Mouse (Mus musculus): ENCODE results near the gene Ms4a13. TPM values are rescaled to one million over a fixed set of nuclear protein-coding genes. Genes with fewer than 3 reads are reported as not detected.

Gene Ms4a13
- not detected in 2 replicates for polyA plus RNA-seq (2012; rRNA removed; ENCODE audit: low replicate concordance)

DNA sequence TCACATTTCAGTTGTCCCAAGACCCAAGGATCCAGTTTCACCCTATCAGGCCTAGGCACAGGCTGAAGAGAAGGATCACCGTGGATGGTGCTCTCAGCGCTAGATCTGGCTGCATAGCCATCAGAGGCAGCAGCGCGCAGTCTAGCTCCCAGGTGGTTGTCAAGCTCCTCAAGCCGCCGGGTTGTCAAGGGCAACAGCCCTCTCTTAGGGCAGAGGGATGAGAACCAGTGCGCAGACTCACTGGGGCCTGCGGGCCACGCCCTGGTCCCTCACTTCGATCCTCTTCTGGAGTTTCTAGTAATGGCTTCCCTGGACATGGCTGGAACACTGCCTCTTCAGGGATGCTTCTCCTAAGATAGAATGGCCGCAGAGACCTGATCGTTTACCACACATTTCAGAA, at the start of gene Ms4a13:
Gene Ms4a13, minus strand, starts transcription at position 192 of the 400 bp plus-strand sequence.

DNA sequence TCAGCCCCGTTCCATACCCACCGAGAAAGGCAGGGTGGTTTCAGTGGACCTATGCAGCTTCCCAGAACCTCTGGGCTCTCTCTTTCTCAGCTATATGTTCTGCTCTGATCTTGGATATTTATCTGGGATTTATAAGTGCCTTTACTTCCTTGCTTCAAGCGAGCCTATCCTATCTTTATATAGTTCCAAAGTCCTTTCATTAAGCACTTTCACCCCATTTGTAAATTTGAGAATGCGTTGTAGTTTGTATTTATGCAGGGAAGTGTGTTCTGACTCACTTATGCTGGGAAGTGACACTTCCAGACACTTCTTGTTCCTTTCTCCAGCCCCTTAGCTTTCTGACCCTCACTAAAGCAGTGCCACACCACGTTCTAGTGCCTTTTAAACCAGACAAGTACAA, 35.8 kb upstream of the Ms4a13 start, which contains the start of gene Ms4a12:
Gene Ms4a12, minus strand, starts transcription at position 101 of the 400 bp plus-strand sequence.

DNA sequence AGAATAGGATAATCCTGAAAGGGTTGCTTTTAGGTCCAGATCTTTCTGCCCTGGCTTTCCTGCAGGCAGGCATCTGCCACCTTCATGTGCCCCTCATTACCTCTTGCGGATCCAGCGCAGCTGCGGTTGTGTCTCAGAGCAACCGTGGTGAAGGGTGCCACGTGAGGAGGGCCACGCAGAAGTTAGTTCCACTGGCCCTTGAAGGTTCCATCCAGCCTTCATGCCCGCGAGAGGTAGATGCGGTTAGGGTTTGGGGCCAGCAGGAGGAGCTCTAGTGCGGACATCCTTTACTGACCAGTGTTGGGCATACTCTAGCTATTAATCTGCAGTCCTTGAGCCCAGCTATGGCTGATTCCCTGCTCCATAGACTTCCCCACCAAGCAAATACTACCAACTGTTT, 31.4 kb downstream of the Ms4a13 start, which contains the start of gene 1700025F22Rik:
Gene 1700025F22Rik, minus strand, starts transcription at position 149 of the 400 bp plus-strand sequence.

DNA sequence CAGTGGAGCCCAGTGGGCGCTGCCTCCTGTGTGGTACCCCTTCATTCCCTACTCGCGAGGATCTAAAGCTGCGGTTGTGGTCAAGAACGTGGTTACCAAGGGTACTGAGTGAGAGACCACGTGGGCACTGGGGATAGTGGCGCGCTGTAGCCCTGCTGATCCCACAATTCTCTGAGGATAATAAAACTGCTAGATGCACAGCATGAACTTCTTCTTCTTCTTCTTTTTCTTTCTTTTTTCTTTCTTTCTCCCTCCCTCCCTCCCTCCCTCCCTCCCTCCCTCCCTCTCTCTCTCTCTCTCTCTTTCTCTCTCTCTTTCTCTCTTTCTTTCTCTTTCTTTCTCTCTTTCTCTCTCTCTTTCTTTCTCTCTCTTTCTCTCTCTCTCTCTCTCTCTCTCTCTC, 65.8 kb downstream of the Ms4a13 start, which contains the start of gene 1700017D01Rik:
Gene 1700017D01Rik, minus strand, starts transcription at position 101 of the 400 bp plus-strand sequence.

Other genes starting within 250 kb of the Ms4a13 start
- 7.2 and 9.0 TPM in 2 replicates for gene Ccdc86, start 247.5 kb downstream of the Ms4a13 start, polyA plus RNA-seq (2012; rRNA removed; ENCODE audit: low replicate concordance)
- gene Ms4a10, start 222.1 kb downstream of the Ms4a13 start, polyA plus RNA-seq (2012; rRNA removed; ENCODE audit: low replicate concordance): not detected in 2 replicates
- gene Ms4a15, start 203.5 kb downstream of the Ms4a13 start, polyA plus RNA-seq (2012; rRNA removed; ENCODE audit: low replicate concordance): 0.36 TPM in 1 of 2 replicates, not detected in the other
- not detected in 2 replicates for gene Ms4a18, start 178.7 kb downstream of the Ms4a13 start, polyA plus RNA-seq (2012; rRNA removed; ENCODE audit: low replicate concordance)
- 6.6 and 18.8 TPM in 2 replicates for gene Ms4a8a, start 115.6 kb downstream of the Ms4a13 start, polyA plus RNA-seq (2012; rRNA removed; ENCODE audit: low replicate concordance)
- gene 1700017D01Rik, start 65.9 kb downstream of the Ms4a13 start, polyA plus RNA-seq (2012; rRNA removed; ENCODE audit: low replicate concordance): not detected in 2 replicates
- gene 1700025F22Rik, start 31.4 kb downstream of the Ms4a13 start, polyA plus RNA-seq (2012; rRNA removed; ENCODE audit: low replicate concordance): not detected in 2 replicates
- gene Ms4a12, start 35.7 kb upstream of the Ms4a13 start, polyA plus RNA-seq (2012; rRNA removed; ENCODE audit: low replicate concordance): not detected in 2 replicates
- gene Ms4a1, start 69.5 kb upstream of the Ms4a13 start, polyA plus RNA-seq (2012; rRNA removed; ENCODE audit: low replicate concordance): 7.6 and 12.1 TPM in 2 replicates
- gene Ms4a5, start 87.1 kb upstream of the Ms4a13 start, polyA plus RNA-seq (2012; rRNA removed; ENCODE audit: low replicate concordance): not detected in 2 replicates
- 0.35 and 1.4 TPM in 2 replicates for gene Ms4a14, start 117.7 kb upstream of the Ms4a13 start, polyA plus RNA-seq (2012; rRNA removed; ENCODE audit: low replicate concordance)
- 2.6 and 8.1 TPM in 2 replicates for gene Ms4a7, start 139.4 kb upstream of the Ms4a13 start, polyA plus RNA-seq (2012; rRNA removed; ENCODE audit: low replicate concordance)
- gene Ms4a4a, start 178.8 kb upstream of the Ms4a13 start, polyA plus RNA-seq (2012; rRNA removed; ENCODE audit: low replicate concordance): 0.97 and 2.4 TPM in 2 replicates
- gene Ms4a4c, start 208.0 kb upstream of the Ms4a13 start, polyA plus RNA-seq (2012; rRNA removed; ENCODE audit: low replicate concordance): 4.0 and 6.8 TPM in 2 replicates
- gene Ms4a4b, start 246.8 kb upstream of the Ms4a13 start, polyA plus RNA-seq (2012; rRNA removed; ENCODE audit: low replicate concordance): 46.1 and 93.0 TPM in 2 replicates

All from mammary gland, adult 2 months (tissue).